Mouse (Mus musculus) intestine, embryonic 14.5 days (tissue): ENCODE measurements around the gene Rptor. TPM values are rescaled to one million over a fixed set of nuclear protein-coding genes. Genes with fewer than 3 reads are reported as not detected.

Experiments used
- ATAC-seq: fragments of 200-750 bp; cut with Nextera tagmentation; replicated peaks from 2 replicates; pipeline ENCODE4 v1.8.0; 2017; ENCODE audit warnings: low read depth, moderate number of reproducible peaks, moderate TSS enrichment, moderate library complexity; ENCODE audit not compliant: low FRiP score, low TSS enrichment
- DNase-seq: peaks from one replicate; pipeline ENCODE4 v3.0.0-alpha.2; 2018; ENCODE audit warnings: low spot score
- H3K27ac ChIP-seq: fragments of 300-500 bp; sonication (generic); 2 replicates; pipeline ENCODE4 v1.5.1; 2014; ENCODE audit warnings: low read depth, mild to moderate bottlenecking, control low read depth
- H3K27me3 ChIP-seq: fragments of 300-500 bp; sonication (generic); replicated peaks from 2 replicates; pipeline ENCODE4 v1.6.1; 2014; ENCODE audit warnings: low read length, control low read depth; ENCODE audit not compliant: control insufficient read depth, insufficient read depth
- H3K36me3 ChIP-seq: fragments of 300-500 bp; sonication (generic); 2 replicates; pipeline ENCODE4 v1.6.1; 2014; ENCODE audit warnings: low read length, control low read depth; ENCODE audit not compliant: control insufficient read depth, insufficient read depth
- H3K4me1 ChIP-seq: fragments of 300-500 bp; sonication (generic); replicated peaks from 2 replicates; pipeline ENCODE4 v1.6.1; 2014; ENCODE audit warnings: low read length, control low read depth, mixed read lengths; ENCODE audit not compliant: control insufficient read depth, insufficient read depth
- H3K4me2 ChIP-seq: fragments of 300-500 bp; sonication (generic); 2 replicates; pipeline ENCODE4 v1.6.1; 2014; ENCODE audit warnings: low read length
- H3K4me3 ChIP-seq: fragments of 300-500 bp; sonication (generic); 2 replicates; pipeline ENCODE4 v1.5.1; 2014; ENCODE audit warnings: low read depth, low read length, control low read depth, mixed read lengths
- H3K9ac ChIP-seq: fragments of 300-500 bp; sonication (generic); 2 replicates; pipeline ENCODE4 v1.6.1; 2014; ENCODE audit warnings: mild to moderate bottlenecking, low read length
- H3K9me3 ChIP-seq: fragments of 300-500 bp; sonication (generic); 2 replicates; pipeline ENCODE4 v1.6.1; 2016; ENCODE audit warnings: low read length, control low read depth; ENCODE audit not compliant: control insufficient read depth
- WGBS: fragments of 180-500 bp; shearing (Covaris S2); extraction: QIAGEN DNeasy Blood & Tissue Kit; methylation state at CpG from one replicate; pipeline ENCODE4 v1.1.7; 2014; 5-methylcytosine and 5-hydroxymethylcytosine counted together
- polyA plus RNA-seq: library from polyadenylated mRNA; unstranded; fragments of >200 nt; fragmentation: Nextera tagmentation; extraction: Ambion mirVana; gene quantifications from 2 replicates; pipeline ENCODE4 v1.2.1, GENCODE M21; 2014

The Rptor gene
- polyA plus RNA-seq, 1 experiment from 2014 or later = 12.9 TPM

DNA sequence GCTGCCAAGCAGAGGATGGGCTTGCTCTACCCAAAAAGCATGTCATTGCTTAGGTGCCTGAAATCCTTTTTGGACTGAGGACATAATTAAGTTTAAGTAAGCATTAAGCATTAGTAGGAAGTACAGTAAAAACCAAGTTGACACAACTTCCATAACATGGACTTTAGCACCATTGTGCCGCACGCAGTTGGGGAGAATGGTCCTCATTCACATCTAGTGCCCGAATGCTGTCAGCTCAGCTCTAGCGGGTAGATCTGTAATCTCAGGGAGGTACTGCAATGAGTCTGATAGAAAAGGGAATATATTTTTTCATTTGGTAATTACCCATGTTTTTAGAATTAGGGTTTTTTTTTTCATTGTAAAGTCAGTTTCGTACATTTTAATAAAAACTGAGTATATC is 155.5 kb downstream of the Rptor start:
- Histone ChIP-seq H3K27me3 (no peaks in the 10 kb centered on the region), H3K4me3 (no peak overlapping the region), H3K9ac (no peak overlapping the region), H3K4me1 (no peaks in the 10 kb centered on the region; the same call in 1 of the 2 replicates), H3K27ac (no peak overlapping the region), H3K4me2 (no peak overlapping the region), H3K36me3 (0 out of 2 replicates have a peak, but pooled peaks cover 4% of the 10 kb centered on the region), H3K9me3 (no peaks in the 10 kb centered on the region)
- no peak for DNase-seq
- ATAC-seq = no peak
- WGBS = 92% methylated on average over 5 of the region's 5 CpGs

DNA sequence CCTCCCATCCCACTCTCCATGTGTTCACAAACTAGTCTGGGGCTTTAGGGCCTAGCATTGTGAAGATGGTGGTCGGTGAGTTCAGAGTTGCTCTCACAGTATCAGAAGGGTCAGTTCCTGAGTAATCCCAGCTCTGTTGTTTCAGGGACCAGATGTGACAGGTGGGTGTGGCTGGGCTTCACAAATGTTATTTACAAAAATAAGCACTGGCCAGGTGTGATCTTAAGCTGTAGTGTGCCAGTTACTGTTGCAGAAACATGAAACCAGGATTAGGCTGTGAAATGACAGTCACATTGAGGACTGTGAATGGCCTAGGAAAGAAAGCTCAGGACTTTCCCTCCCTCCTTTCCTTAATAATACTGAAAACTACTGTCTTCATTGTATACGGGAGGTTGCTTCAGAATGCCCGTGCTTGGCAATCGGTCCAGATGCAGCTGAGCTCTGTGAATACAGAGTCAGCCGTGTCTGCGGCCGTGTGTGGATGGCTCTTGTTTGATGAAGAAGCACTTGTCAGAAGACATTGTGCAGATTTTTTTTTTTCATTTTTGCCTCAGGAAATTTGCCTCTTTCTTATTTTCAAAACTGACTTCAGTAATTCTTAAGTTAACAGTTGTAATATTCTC is 156.1 kb downstream of the Rptor start:
- DNase-seq (no peak), ATAC-seq (no peak)
- Histone ChIP-seq H3K4me3 (no peak overlapping the region), H3K27me3 (no peaks in the 10 kb centered on the region), H3K4me2 (no peak overlapping the region), H3K9ac (no peak overlapping the region), H3K27ac (no peak overlapping the region), H3K36me3 (no peaks in the 10 kb centered on the region), H3K9me3 (no peaks in the 10 kb centered on the region), H3K4me1 (no peaks in the 10 kb centered on the region; the same call in 1 of the 2 replicates)
- 64% methylated on average over 7 of the region's 7 CpGs for WGBS

DNA sequence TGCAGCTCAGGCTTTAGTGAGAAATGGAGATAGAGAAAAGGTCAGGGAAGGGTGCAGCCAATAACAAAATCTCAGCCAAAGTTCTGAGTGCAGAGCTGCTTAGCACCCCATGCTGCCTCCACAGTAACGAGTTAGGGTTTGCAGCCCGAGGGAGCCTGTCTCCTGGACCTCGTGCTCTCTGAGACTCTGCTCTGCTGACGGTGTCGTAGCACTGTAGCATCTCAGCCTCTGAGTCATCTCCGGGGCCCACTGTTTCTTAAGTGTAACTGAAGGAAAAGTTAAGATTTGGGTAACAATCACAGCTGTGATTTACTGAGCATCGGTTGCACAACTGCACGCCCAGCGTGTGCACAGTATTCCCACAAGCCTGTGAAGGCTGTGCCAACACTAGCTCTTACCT is 160.2 kb downstream of the Rptor start:
- Histone ChIP-seq H3K9ac (no peak overlapping the region), H3K4me3 (no peak overlapping the region), H3K27ac (no peak overlapping the region), H3K27me3 (no peaks in the 10 kb centered on the region), H3K4me1 (no peaks in the 10 kb centered on the region; the same call in 1 of the 2 replicates), H3K9me3 (no peaks in the 10 kb centered on the region), H3K4me2 (no peak overlapping the region), H3K36me3 (no peaks in the 10 kb centered on the region)
- ATAC-seq (no peak), DNase-seq (no peak)
- WGBS = 88% methylated on average over 9 of the region's 9 CpGs

DNA sequence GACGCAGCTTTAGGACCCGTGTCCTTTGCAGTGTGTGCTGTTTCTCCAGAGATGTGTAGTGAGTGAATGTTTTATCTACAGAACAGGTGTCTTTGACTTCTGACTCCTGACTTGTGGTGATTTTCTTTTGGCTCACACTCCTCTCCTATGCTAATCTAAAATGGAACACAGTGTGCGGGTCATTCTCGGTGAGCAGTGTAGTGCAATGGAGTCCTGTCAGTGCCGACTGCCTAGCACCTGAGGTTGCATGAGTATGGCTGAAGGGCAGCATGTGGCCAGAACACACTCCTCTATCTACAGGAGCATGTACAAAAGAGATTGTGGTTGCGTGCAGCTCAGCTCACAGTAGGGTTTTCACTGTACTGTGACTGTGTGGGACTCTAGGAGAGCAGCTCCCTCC is 163.3 kb downstream of the Rptor start:
- Histone ChIP-seq H3K27me3 (no peaks in the 10 kb centered on the region), H3K4me3 (no peak overlapping the region), H3K9ac (no peak overlapping the region), H3K27ac (no peak overlapping the region), H3K4me2 (no peak overlapping the region), H3K36me3 (0 out of 2 replicates have a peak, but pooled peaks cover 2% of the 10 kb centered on the region), H3K9me3 (no peaks in the 10 kb centered on the region), H3K4me1 (no peaks in the 10 kb centered on the region)
- DNase-seq = no peak
- no peak for ATAC-seq
- WGBS = 91% methylated on average over 6 of the region's 6 CpGs

DNA sequence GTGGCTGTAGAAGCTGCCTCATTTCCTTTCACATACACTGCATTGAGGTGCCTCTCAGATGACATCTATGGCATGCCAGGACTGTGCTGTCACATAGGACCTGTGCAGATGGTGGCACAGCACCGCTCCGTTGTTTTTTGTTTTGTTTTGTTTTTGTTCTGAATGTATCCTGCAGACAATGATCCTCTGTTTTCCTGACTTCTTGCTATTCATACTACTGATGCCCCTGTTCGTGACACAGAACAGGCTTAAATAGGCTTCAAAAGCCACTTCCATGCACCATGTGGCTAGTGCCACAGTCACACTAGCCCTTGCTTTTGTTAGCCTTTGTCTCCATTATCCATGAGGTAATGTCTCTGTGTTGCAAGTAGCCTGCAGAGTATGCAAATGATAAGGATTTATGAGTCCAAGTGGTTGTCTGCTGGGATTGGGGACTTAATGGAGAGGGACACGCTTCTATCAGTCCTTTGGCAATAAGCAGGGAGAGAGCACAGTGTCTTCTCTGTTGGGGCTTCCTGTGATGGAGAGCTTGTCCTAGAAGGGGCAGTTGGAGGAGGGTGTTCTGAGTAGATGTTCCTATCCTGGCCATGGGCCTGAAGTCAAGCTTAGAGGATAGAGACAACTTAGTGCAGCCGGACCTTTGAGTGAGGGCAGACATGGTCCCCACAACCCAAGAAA is 164.2 kb downstream of the Rptor start:
- Histone ChIP-seq H3K4me1 (no peaks in the 10 kb centered on the region), H3K9ac (no peak overlapping the region), H3K4me3 (no peak overlapping the region), H3K4me2 (no peak overlapping the region), H3K27me3 (no peaks in the 10 kb centered on the region), H3K27ac (no peak overlapping the region), H3K36me3 (peaks cover 10% of the 10 kb centered on the region; the same call in 1 of the 2 replicates), H3K9me3 (no peaks in the 10 kb centered on the region)
- ATAC-seq (no peak), DNase-seq (no peak)
- 94% methylated on average over 5 of the region's 5 CpGs for WGBS

DNA sequence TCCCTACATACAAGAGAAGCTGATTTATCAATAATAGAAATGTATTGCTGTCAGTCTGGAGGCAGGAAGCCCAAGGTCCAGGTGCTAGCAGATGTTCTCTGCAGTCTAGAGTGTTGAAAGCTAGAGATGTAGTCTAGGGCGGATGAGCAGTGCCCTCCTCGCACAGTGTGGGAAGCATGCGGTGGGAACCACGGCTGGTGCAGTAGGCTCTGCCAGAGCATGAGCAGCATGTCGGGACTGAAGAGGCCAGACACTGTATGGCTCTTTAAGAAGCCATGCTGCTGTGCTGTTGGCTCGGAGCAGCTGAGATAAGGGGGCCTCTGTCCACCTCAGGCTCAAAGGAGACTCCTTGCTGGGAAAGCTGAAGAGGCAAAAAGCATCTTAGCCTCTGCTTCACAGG is 164.8 kb downstream of the Rptor start:
- WGBS = 66% methylated on average over 6 of the region's 6 CpGs
- DNase-seq = no peak

DNA sequence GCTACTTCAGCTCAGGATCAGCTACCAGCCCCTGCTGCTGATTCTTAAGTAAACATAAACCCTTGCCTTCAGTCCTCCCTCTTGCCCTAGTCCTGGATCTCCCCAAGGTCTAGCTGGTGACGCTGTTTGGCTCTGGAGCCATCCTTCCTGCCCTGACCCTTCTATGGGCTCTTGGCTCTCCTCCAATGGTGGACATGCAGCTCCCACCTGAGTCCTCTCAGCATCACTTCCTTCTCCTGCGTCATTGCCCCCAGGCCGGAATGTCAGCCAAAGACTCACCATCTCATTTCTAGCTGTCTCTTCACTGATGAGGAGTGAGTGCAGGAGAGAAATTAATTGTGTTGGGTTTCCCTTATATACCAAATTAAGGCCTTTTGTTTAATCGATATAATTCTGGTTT is 165.8 kb downstream of the Rptor start:
- 89% methylated on average over 4 of the region's 4 CpGs for WGBS
- ATAC-seq (no peak), DNase-seq (no peak)
- Histone ChIP-seq H3K4me1 (no peaks in the 10 kb centered on the region), H3K27me3 (no peaks in the 10 kb centered on the region), H3K36me3 (peaks cover 11% of the 10 kb centered on the region; the same call in 1 of the 2 replicates), H3K27ac (no peak overlapping the region), H3K4me3 (no peak overlapping the region), H3K9me3 (no peaks in the 10 kb centered on the region), H3K9ac (no peak overlapping the region), H3K4me2 (no peak overlapping the region)

More for the DNA sequence above, 164.8 kb downstream of the Rptor start:
- no peaks in the 10 kb centered on the region for H3K9me3 ChIP-seq
- ATAC-seq = no peak
- no peaks in the 10 kb centered on the region for H3K27me3 ChIP-seq
- no peak overlapping the region for H3K9ac ChIP-seq
- peaks cover 11% of the 10 kb centered on the region; the same call in 1 of the 2 replicates for H3K36me3 ChIP-seq
- no peaks in the 10 kb centered on the region for H3K4me1 ChIP-seq
- H3K4me2 ChIP-seq = no peak overlapping the region
- H3K4me3 ChIP-seq = no peak overlapping the region
- no peak overlapping the region for H3K27ac ChIP-seq

DNA sequence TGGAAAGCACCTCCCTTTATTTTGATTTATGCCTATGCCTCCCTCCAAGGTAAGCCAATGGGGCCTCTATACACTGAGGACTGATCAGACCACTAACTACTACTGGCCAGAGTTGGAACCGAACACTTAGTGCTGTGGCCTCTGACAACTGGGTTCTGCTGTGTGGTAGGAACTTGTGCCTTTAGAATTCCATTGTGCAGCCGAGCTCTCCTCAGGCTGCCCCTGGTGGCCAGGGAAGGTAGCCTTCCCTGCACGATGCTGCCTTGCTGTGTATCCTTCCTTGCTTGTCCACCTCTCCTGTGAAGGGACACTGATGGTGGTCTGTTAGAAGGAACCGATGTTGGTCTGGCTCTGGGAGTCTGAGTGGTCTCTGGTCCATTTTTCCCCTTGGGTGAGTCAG is 167.0 kb downstream of the Rptor start:
- no peak for DNase-seq
- Histone ChIP-seq H3K27me3 (no peaks in the 10 kb centered on the region), H3K9ac (no peak overlapping the region), H3K4me2 (no peak overlapping the region), H3K4me3 (no peak overlapping the region), H3K36me3 (peaks cover 14% of the 10 kb centered on the region; the same call in 1 of the 2 replicates), H3K4me1 (no peaks in the 10 kb centered on the region), H3K27ac (no peak overlapping the region), H3K9me3 (no peaks in the 10 kb centered on the region)
- no peak for ATAC-seq
- WGBS = 68% methylated on average over 4 of the region's 4 CpGs

DNA sequence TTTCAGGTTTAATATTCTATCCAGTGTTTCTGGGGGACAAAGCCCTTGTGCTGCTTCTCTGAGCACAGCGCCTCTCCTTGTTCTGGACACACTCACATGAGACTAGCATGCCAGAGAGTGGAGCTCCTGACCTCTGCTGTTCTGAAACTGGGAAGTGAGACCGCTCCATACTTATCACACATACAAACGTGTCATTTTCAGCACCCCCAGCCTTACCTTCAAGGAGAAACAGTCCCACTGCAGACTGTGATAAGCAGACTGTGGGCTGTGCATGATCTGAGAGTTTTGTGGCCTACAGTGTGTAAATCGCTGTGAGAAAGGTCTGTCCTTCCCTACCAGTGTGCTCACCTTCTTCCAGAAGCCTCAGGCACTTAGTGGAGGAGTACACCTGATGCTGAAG is 168.3 kb downstream of the Rptor start:
- Histone ChIP-seq H3K4me3 (no peak overlapping the region), H3K27ac (no peak overlapping the region), H3K9me3 (0 out of 2 replicates have a peak, but pooled peaks cover 4% of the 10 kb centered on the region), H3K9ac (no peak overlapping the region), H3K4me1 (no peaks in the 10 kb centered on the region), H3K4me2 (no peak overlapping the region), H3K27me3 (no peaks in the 10 kb centered on the region), H3K36me3 (peaks cover 14% of the 10 kb centered on the region; the same call in 1 of the 2 replicates)
- ATAC-seq (no peak), DNase-seq (no peak)
- WGBS = 90% methylated on average over 4 of the region's 4 CpGs
